Mouse (Mus musculus) heart, embryonic 15.5 days (tissue): ENCODE data around the gene Tln1. TPM values are rescaled to one million over a fixed set of nuclear protein-coding genes. Genes with fewer than 3 reads are reported as not detected.
A peak's percentile ranks its signal among the peaks of the same experiment; 100 is the strongest.

Experiments used
- ATAC-seq: fragments of 200-750 bp; cut with Nextera tagmentation; replicated peaks from 2 replicates; pipeline ENCODE4 v1.8.0; 2017; ENCODE audit warnings: low read depth, moderate TSS enrichment; ENCODE audit not compliant: insufficient number of reproducible peaks, insufficient read depth, low FRiP score
- H3K27ac ChIP-seq: fragments of 300-500 bp; sonication (generic); 2 replicates; pipeline ENCODE4 v1.5.1; 2015; ENCODE audit warnings: mild to moderate bottlenecking, inconsistent platforms
- H3K27me3 ChIP-seq: fragments of 300-500 bp; sonication (generic); 2 replicates; pipeline ENCODE4 v1.6.1; 2015; ENCODE audit warnings: inconsistent platforms
- H3K36me3 ChIP-seq: fragments of 300-500 bp; sonication (generic); 2 replicates; pipeline ENCODE4 v1.6.1; 2015; ENCODE audit warnings: mild to moderate bottlenecking, inconsistent platforms
- H3K4me1 ChIP-seq: fragments of 300-500 bp; sonication (generic); replicated peaks from 2 replicates; pipeline ENCODE4 v1.6.1; 2015; ENCODE audit warnings: inconsistent platforms
- H3K4me2 ChIP-seq: fragments of 300-500 bp; sonication (generic); 2 replicates; pipeline ENCODE4 v1.6.1; 2015; ENCODE audit warnings: inconsistent platforms, mild to moderate bottlenecking, moderate library complexity
- H3K4me3 ChIP-seq: fragments of 300-500 bp; sonication (generic); 2 replicates; pipeline ENCODE4 v1.5.1; 2015; ENCODE audit warnings: mild to moderate bottlenecking, inconsistent platforms
- H3K9ac ChIP-seq: fragments of 300-500 bp; sonication (generic); 2 replicates; pipeline ENCODE4 v1.6.1; 2015; ENCODE audit warnings: mild to moderate bottlenecking, inconsistent platforms
- H3K9me3 ChIP-seq: fragments of 300-500 bp; sonication (generic); replicated peaks from 2 replicates; pipeline ENCODE4 v1.6.1; 2016; ENCODE audit warnings: inconsistent platforms
- WGBS: fragments of 180-500 bp; shearing (Covaris S2); methylation state at CpG from one replicate; pipeline ENCODE4 v1.1.7; 2015; ENCODE audit warnings: mixed read lengths; 5-methylcytosine and 5-hydroxymethylcytosine counted together
- polyA plus RNA-seq: library from polyadenylated mRNA; unstranded; fragments of >200 nt; fragmentation: Nextera tagmentation; extraction: Ambion mirVana; gene quantifications from 2 replicates; pipeline ENCODE4 v1.2.1, GENCODE M21; 2015

Tln1 gene
- polyA plus RNA-seq, 1 experiment from 2014 or later, result 77.6 TPM

DNA sequence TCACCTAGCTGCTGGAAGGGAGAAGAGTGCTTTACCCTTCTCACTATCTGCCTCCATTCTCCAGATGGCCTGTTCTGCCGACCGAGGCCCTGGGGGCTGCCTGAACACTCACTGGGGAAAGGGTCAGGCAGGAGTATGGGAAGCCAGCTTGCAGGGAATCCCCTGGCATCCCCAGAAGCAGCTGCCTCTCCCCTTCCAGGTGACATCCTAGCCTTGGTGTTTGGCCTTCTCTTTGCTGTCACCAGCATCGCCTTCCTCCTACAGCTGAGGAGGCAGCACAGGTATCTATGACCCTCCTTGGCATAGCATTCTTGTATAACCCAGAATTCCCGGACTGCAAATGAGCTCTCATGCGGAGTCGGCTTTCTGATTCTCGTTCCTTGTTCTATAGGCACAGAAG, 49.8 kb downstream of the Tln1 start:
- Histone ChIP-seq H3K4me2 (no peak overlapping the region), H3K36me3 (peaks cover 17% of the 10 kb centered on the region), H3K9ac (no peak overlapping the region), H3K9me3 (no peaks in the 10 kb centered on the region), H3K4me3 (no peak overlapping the region), H3K27me3 (no peaks in the 10 kb centered on the region), H3K27ac (no peak overlapping the region), H3K4me1 (peaks cover 35% of the 10 kb centered on the region)
- WGBS, result 43% methylated on average over 7 of the region's 7 CpGs
- no peak for ATAC-seq

DNA sequence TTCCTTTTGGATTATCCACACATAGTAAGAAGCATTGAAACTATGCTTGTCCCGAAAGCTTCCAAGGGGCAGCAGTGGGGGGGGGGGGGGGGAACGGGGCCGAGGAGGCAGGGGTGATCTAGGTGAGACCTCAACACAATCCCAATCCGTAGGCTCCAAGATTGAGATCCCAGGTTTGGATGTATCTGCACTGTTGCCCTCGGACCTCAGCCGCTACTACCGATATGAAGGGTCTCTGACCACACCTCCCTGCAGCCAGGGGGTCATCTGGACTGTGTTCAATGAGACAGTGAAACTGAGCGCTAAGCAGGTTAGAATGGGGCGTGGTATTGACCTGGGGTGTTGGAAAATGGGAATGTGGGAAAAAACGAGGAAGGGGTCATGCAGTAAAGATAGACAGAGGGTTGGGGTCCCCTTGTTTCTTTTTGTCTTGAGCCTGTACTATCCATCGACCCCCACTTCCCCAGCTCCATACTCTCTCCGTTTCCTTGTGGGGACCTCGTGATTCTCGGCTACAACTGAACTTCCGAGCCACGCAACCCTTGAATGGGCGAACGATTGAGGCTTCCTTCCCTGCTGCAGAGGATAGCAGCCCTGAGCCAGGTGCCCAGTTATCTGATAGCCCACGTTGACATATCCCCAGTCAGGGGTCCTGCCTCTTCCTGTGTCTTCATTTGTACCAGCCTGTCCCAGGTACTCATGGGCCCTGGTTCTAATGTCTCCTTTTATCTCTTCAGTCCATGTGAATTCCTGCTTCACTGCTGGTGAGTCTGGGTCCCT, 50.6 kb downstream of the Tln1 start:
- Histone ChIP-seq H3K27me3 (peaks cover 3% of the 10 kb centered on the region; the same call in 1 of the 2 replicates), H3K4me3 (no peak overlapping the region), H3K9me3 (no peaks in the 10 kb centered on the region), H3K36me3 (peaks cover 9% of the 10 kb centered on the region), H3K27ac (no peak overlapping the region), H3K9ac (no peak overlapping the region), H3K4me1 (peaks cover 38% of the 10 kb centered on the region), H3K4me2 (no peak overlapping the region)
- ATAC-seq, result no peak
- 53% methylated on average over 18 of the region's 19 CpGs for WGBS

DNA sequence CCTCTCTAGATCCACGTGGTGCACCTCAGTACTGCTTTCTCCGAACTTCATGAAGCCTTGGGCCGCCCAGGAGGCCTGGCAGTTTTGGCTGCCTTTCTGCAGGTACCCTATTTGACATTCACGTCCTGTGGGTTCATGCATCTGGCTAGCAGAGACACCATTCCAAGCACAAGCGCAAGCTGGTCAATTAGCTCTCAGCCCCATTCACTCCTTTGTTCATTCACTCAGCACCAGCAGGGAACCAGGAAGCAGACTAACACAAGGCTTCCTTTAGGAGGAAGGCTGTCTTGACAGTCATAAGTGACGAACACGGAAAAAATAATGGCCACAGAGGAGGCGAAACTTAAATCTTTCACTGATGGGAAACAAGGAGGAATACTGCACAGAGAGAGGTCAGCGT, 53.4 kb downstream of the Tln1 start:
- Histone ChIP-seq H3K9ac (no peak overlapping the region), H3K27ac (no peak overlapping the region)

GRCm38 (mm10) chr4:43508666-43508997, 53.9 kb downstream of the Tln1 start:
- peaks cover 4% of the 10 kb centered on the region; the same call in 1 of the 2 replicates for H3K27me3 ChIP-seq
- no peaks in the 10 kb centered on the region for H3K9me3 ChIP-seq
- H3K27ac ChIP-seq, result peak overlapping the region; percentile 52; the same call in 1 of the 2 replicates
- ATAC-seq, result peak; percentile 78
- 2% methylated on average over 13 of the region's 13 CpGs for WGBS
- H3K4me3 ChIP-seq, result peak overlapping the region; percentile 57
- H3K36me3 ChIP-seq, result no peaks in the 10 kb centered on the region
- H3K4me2 ChIP-seq, result peak overlapping the region; percentile 90
- H3K9ac ChIP-seq, result peak overlapping the region; percentile 64
- peaks cover 29% of the 10 kb centered on the region for H3K4me1 ChIP-seq

More for the DNA sequence above, 53.4 kb downstream of the Tln1 start:
- H3K27me3 ChIP-seq, result peaks cover 4% of the 10 kb centered on the region; the same call in 1 of the 2 replicates
- H3K4me3 ChIP-seq, result peak overlapping the region; percentile 57
- WGBS, result 40% methylated on average over 9 of the region's 9 CpGs
- H3K4me1 ChIP-seq, result peaks cover 29% of the 10 kb centered on the region
- H3K4me2 ChIP-seq, result peak overlapping the region; percentile 90
- H3K9me3 ChIP-seq, result no peaks in the 10 kb centered on the region
- H3K36me3 ChIP-seq, result no peaks in the 10 kb centered on the region
- ATAC-seq, result no peak

GRCm38 (mm10) chr4:43507938-43508665, 54.4 kb downstream of the Tln1 start:
- H3K9ac ChIP-seq, result peak overlapping the region; percentile 64
- peaks cover 4% of the 10 kb centered on the region; the same call in 1 of the 2 replicates for H3K27me3 ChIP-seq
- peaks cover 29% of the 10 kb centered on the region for H3K4me1 ChIP-seq
- peak overlapping the region; percentile 52; the same call in 1 of the 2 replicates for H3K27ac ChIP-seq
- peak overlapping the region; percentile 90 for H3K4me2 ChIP-seq
- no peaks in the 10 kb centered on the region for H3K36me3 ChIP-seq
- H3K4me3 ChIP-seq, result peak overlapping the region; percentile 57
- ATAC-seq, result peak; percentile 55
- H3K9me3 ChIP-seq, result no peaks in the 10 kb centered on the region
- WGBS, result 4% methylated on average over 22 of the region's 22 CpGs

GRCm38 (mm10) chr4:43506536-43507185, 55.8 kb downstream of the Tln1 start, which contains the start of gene Car9:
Car9 (plus strand) TSS chr4:43506966.
- Histone ChIP-seq H3K4me2 (peak within 1 kb of the TSS; percentile 90), H3K27me3 (peaks cover 4% of the 10 kb centered on the region; the same call in 1 of the 2 replicates), H3K4me1 (peaks cover 23% of the 10 kb centered on the region), H3K9me3 (no peaks in the 10 kb centered on the region), H3K27ac (no peak within 1 kb of the TSS), H3K4me3 (peak within 1 kb of the TSS; percentile 57), H3K9ac (0 out of 2 replicates have a peak within 1 kb of the TSS, but pooled peaks have one; percentile 64), H3K36me3 (no peaks in the 10 kb centered on the region)
- ATAC-seq, result no peak
- 66% methylated on average over 9 of the region's 9 CpGs for WGBS

DNA sequence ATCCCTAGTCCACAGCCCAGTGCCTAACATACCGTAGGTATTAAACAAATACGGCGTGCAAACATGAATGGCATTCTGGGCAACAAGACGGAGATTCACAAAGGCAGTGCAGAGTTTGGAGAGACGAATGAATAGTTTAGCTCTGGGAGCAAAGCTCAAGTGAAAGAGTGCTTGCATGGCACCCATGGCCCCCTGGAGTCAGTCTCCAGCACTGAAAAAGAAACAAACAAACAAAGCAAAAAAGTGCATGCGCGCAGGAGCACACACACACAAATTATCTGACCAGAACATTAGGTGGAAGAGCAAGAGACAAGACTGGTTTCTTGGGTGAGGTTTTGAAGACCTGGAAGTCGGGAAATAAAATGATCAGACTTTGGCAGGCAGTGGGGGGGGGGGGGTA, 56.4 kb downstream of the Tln1 start:
- no peaks in the 10 kb centered on the region for H3K9me3 ChIP-seq
- no peak overlapping the region for H3K27ac ChIP-seq
- 84% methylated on average over 8 of the region's 8 CpGs for WGBS
- ATAC-seq, result no peak
- H3K36me3 ChIP-seq, result no peaks in the 10 kb centered on the region
- H3K27me3 ChIP-seq, result peaks cover 4% of the 10 kb centered on the region; the same call in 1 of the 2 replicates
- peaks cover 21% of the 10 kb centered on the region for H3K4me1 ChIP-seq
- H3K9ac ChIP-seq, result no peak overlapping the region
- no peak overlapping the region for H3K4me3 ChIP-seq
- no peak overlapping the region for H3K4me2 ChIP-seq

DNA sequence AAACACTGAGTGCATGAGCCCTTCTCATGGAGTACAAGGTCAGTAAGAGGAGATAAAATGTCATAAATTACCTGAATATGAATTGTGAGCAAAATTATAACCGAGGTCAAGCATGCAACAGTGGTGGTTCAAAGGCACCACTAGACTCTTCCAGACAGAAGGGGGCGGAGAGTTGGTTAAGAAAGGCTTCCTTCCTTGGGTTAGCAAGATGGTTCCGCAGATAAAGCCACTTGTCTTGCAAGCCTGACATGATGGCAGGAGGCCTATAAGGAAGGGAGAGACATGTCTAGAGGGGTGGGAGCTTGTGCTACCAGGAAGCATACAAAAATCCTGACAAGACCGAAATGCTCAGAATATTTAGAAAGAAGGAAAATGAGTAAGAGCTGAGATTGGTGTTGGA, 58.2 kb downstream of the Tln1 start:
- H3K9ac ChIP-seq, result no peak overlapping the region
- no peak for ATAC-seq
- peaks cover 26% of the 10 kb centered on the region for H3K4me1 ChIP-seq
- no peaks in the 10 kb centered on the region for H3K9me3 ChIP-seq
- peaks cover 4% of the 10 kb centered on the region; the same call in 1 of the 2 replicates for H3K27me3 ChIP-seq
- no peak overlapping the region for H3K27ac ChIP-seq
- no peaks in the 10 kb centered on the region for H3K36me3 ChIP-seq
- no peak overlapping the region for H3K4me2 ChIP-seq
- no peak overlapping the region for H3K4me3 ChIP-seq
- 74% methylated on average over 4 of the region's 4 CpGs for WGBS

DNA sequence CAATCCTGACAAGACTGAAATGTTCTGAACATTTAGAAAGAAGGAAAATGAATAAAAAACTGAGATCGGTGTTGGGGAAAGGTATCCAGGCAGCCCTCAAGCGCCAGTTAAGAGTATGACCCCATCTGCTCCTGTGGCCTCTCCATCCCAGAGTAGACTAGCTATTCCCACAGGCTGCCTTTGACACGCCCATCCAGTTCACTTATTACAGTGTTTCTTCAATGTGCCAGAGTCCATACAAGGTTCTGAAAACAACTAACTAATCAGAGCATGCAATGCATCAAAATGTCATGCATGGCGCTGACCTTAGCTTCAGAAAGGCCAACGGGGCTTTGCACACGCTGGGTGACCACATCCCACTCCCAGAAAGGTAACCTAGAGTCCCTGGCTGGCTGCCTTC, 59.0 kb downstream of the Tln1 start:
- H3K4me2 ChIP-seq, result no peak overlapping the region
- H3K9me3 ChIP-seq, result no peaks in the 10 kb centered on the region
- no peak overlapping the region for H3K4me3 ChIP-seq
- H3K36me3 ChIP-seq, result no peaks in the 10 kb centered on the region
- H3K4me1 ChIP-seq, result peaks cover 27% of the 10 kb centered on the region
- H3K9ac ChIP-seq, result no peak overlapping the region
- ATAC-seq, result no peak
- 82% methylated on average over 6 of the region's 6 CpGs for WGBS
- H3K27ac ChIP-seq, result no peak overlapping the region
- H3K27me3 ChIP-seq, result peaks cover 4% of the 10 kb centered on the region; the same call in 1 of the 2 replicates

DNA sequence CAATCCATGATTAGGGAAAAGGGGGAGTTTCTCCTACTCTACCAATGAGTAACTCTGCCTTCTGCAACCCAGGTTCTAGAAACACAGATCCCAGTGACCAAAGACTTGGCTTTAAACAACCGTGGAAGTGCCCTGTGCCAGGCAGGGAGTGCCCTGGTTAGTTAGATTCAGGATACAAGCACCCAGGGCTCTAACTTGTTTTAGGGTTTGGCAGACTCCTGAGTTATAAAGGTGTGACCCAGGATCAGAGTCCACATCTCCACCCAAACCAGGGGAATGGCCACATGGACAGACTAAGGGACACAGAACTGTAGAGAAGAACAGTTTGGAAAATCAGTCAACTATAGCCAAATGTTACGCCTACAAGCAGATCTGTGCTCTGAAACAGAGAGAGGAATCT, 59.5 kb downstream of the Tln1 start:
- peaks cover 29% of the 10 kb centered on the region for H3K4me1 ChIP-seq
- no peak for ATAC-seq
- 69% methylated on average over 2 of the region's 2 CpGs for WGBS

More for the DNA sequence above, 59.5 kb downstream of the Tln1 start:
- Histone ChIP-seq H3K4me2 (no peak overlapping the region), H3K27me3 (peaks cover 4% of the 10 kb centered on the region; the same call in 1 of the 2 replicates), H3K9me3 (no peaks in the 10 kb centered on the region), H3K36me3 (no peaks in the 10 kb centered on the region), H3K4me3 (no peak overlapping the region), H3K9ac (no peak overlapping the region), H3K27ac (no peak overlapping the region)
